Mouse (Mus musculus): ENCODE results near the gene Gm17535.
"Not testable (repeated sequence)": the region's sequence is repeated elsewhere in the genome, so short reads cannot be mapped to it uniquely, and the experiment has no call there.

The Gm17535 gene

DNA sequence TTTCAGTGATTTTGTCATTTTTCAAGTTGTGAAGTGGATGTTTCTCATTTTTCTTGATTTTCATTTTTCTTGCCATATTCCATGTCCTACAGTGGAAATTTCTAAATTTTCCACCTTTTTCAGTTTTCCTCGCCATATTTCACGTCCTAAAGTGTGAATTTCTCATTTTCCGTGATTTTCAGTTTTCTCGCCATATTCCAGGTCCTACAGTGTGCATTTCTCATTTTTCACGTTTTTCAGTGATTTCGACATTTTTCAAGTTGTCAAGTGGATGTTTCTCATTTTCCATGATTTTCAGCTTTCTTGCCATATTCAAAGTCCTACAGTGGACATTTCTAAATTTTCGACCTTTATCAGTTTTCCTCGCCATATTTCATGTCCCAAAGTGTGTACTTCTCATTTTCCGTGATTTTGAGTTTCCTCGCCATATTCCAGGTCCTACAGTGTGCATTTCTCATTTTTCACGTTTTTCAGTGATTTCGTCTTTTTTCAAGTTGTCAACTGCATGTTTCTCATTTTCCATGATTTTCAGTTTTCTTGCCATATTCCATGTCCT lies 9.4 kb upstream of the Gm17535 start, which contains the start of gene Gm10717:
Gene Gm10717 (plus strand): TSS at position 506 of the 556 bp plus-strand sequence.
- peak; percentile 31 for DNase-seq (ENCODE audit: low spot score)

DNA sequence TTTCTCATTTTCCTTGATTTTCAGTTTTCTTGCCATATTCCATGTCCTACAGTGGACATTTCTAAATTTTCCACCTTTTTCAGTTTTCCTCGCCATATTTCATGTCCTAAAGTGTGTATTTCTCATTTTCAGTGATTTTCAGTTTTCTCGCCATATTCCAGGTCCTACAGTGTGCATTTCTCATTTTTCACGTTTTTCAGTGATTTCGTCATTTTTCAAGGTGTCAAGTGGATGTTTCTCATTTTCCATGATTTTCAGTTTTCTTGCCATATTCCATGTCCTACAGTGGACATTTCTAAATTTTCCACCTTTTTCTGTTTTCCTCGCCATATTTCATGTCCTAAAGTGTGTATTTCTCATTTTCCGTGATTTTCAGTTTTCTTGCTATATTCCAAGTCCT lies 8.7 kb upstream of the Gm17535 start:
- peak; percentile 93 for DNase-seq (ENCODE audit: low spot score)

DNA sequence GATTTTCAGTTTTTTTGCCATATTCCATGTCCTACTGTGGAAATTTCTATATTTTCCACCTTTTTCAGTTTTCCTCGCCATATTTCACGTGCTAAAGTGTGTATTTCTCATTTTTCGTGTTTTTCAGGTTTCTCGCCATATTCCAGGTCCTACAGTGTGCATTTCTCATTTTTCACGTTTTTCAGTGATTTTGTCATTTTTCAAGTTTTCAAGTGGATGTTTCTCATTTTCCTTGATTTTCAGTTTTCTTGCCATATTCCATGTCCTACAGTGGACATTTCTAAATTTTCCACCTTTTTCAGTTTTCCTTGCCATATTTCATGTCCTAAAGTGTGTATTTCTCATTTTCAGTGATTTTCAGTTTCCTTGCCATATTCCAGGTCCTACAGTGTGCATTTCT lies 8.3 kb upstream of the Gm17535 start:
- not testable (repeated sequence) for DNase-seq (ENCODE audit: low spot score)

DNA sequence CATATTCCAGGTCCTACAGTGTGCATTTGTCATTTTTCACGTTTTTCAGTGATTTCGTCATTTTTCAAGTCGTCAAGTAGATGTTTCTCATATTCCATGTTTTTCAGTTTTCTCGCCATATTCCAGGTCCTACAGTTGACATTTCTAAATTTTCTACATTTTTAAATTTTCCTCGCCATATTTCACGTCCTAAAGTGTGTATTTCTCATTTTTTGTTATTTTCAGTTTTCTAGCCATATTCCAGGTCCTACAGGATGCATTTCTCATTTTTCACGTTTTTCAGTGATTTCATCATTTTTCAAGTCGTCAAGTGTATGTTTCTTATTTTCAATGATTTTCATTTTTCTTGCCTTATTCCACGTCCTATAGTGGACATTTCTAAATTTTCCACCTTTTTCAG lies 7.7 kb upstream of the Gm17535 start:
- not testable (repeated sequence) for DNase-seq (ENCODE audit: low spot score)

DNA sequence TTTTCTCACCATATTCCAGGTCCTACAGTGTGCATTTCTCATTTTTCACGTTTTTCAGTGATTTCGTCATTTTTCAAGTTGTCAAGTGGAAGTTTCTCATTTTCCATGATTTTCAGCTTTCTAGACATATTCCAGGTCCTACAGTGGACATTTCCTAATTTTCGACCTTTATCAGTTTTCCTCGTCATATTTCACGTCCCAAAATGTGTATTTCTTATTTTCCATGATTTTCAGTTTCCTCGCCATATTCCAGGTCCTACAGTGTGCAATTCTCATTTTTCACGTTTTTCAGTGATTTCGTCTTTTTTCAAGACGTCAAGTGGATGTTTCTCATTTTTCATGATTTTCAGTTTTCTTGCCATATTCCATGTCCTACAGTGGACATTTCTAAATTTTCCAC lies 7.2 kb upstream of the Gm17535 start:
- not testable (repeated sequence) for DNase-seq (ENCODE audit: low spot score)

DNA sequence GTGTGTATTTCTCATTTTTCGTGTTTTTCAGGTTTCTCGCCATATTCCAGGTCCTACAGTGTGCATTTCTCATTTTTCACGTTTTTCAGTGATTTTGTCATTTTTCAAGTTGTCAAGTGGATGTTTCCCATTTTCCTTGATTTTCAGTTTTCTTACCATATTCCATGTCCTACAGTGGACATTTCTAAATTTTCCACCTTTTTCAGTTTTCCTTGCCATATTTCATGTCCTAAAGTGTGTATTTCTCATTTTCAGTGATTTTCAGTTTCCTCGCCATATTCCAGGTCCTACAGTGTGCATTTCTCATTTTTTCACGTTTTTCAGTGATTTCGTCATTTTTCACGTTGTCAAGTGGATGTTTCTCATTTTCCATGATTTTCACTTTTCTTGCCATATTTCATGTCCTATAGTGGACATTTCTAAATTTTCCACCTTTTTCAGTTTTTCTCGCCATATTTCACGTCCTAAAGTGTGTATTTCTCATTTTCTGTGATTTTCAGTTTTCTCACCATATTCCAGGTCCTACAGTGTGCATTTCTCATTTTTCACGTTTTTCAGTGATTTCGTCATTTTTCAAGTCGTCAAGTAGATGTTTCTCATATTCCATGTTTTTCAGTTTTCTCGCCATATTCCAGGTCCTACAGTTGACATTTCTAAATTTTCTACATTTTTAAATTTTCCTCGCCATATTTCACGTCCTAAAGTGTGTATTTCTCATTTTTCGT lies 5.0 kb upstream of the Gm17535 start:
- DNase-seq (ENCODE audit: low spot score): not testable (repeated sequence)

DNA sequence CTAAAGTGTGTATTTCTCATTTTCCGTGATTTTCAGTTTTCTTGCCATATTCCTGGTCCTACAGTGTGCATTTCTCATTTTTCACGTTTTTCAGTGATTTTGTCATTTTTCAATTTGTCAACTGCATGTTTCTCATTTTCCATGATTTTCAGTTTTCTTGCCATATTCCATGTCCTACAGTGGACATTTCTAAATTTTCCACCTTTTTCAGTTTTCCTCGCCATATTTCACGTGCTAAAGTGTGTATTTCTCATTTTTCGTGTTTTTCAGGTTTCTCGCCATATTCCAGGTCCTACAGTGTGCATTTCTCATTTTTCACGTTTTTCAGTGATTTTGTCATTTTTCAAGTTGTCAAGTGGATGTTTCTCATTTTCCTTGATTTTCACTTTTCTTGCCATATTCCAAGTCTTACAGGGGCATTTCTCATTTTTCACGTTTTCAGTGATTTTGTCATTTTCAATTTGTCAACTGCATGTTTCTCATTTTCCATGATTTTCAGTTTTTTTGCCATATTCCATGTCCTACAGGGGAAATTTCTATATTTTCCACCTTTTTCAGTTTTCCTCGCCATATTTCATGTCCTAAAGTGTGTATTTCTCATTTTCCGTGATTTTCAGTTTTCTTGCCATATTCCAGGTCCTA lies 3.6 kb upstream of the Gm17535 start:
- not testable (repeated sequence) for DNase-seq (ENCODE audit: low spot score)

DNA sequence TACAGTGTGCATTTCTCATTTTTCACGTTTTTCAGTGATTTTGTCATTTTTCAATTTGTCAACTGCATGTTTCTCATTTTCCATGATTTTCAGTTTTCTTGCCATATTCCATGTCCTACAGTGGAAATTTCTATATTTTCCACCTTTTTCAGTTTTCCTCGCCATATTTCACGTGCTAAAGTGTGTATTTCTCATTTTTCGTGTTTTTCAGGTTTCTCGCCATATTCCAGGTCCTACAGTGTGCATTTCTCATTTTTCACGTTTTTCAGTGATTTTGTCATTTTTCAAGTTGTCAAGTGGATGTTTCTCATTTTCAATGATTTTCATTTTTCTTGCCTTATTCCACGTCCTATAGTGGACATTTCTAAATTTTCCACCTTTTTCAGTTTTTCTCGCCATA lies 2.2 kb downstream of the Gm17535 start, which contains the start of gene Gm10715:
Gene Gm10715 (plus strand): TSS at position 301 of the 400 bp plus-strand sequence.
- not testable (repeated sequence) for DNase-seq (ENCODE audit: low spot score)

DNA sequence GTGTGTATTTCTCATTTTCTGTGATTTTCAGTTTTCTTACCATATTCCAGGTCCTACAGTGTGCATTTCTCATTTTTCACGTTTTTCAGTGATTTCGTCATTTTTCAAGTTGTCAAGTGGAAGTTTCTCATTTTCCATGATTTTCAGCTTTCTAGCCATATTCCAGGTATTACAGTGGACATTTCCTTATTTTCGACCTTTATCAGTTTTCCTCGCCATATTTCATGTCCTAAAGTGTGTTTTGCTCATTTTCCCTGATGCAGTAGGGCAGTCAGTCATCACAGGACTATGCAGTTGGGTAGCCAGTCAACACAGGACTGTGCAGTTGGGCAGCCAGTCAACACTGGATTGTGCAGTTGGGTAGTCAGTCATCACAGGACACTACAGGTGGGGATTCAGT lies 3.8 kb downstream of the Gm17535 start:
- not testable (repeated sequence) for DNase-seq (ENCODE audit: low spot score)
